Mouse (Mus musculus) ES-E14 (cell line): ENCODE measurements at regions not wholly inside any gene's neighbourhood (a gene's known extent, or its start where the extent isn't known, plus 50 kb on each side); places are given as distances from the start of the nearest gene placed in this dataset.

Experiments used
- DNase-seq: peaks from one replicate; pipeline ENCODE4 v3.0.0-alpha.2; 2013; ENCODE audit warnings: low read depth, low spot score
- H3K27ac ChIP-seq: 2 replicates; pipeline ENCODE4 v1.5.1; 2012; ENCODE audit warnings: low read depth, mild to moderate bottlenecking, low read length, moderate library complexity, mixed read lengths; ENCODE audit not compliant: poor library complexity, insufficient read depth, severe bottlenecking
- H3K36me3 ChIP-seq: 2 replicates; pipeline ENCODE4 v1.6.1; 2012; ENCODE audit warnings: mild to moderate bottlenecking, low read length, moderate library complexity, mixed read lengths; ENCODE audit not compliant: control insufficient read depth, poor library complexity, insufficient read depth, severe bottlenecking
- H3K4me1 ChIP-seq, 2 experiments: fragments of 150-350 bp in 1 of 2; sonication (generic) in 1 of 2; 2 replicates each; pipeline ENCODE4 v1.6.1; 2012; ENCODE audit warnings: low read length in 2 of 2, mild to moderate bottlenecking in 1 of 2, mixed read lengths in 1 of 2; ENCODE audit not compliant: control insufficient read depth in 2 of 2, insufficient read depth in 2 of 2, poor library complexity in 1 of 2
- H3K4me3 ChIP-seq, 2 experiments: fragments of 150-350 bp in 1 of 2; sonication (generic) in 1 of 2; 2 replicates each; pipeline ENCODE4 v1.5.1; 2012; ENCODE audit warnings: low read length in 2 of 2, low read depth in 1 of 2, mild to moderate bottlenecking in 1 of 2, mixed read lengths in 1 of 2; ENCODE audit not compliant: insufficient read depth in 1 of 2, poor library complexity in 1 of 2, severe bottlenecking in 1 of 2
- H3K9ac ChIP-seq: 2 replicates; pipeline ENCODE4 v1.6.1; 2012; ENCODE audit warnings: low read depth, mild to moderate bottlenecking, low read length, mixed read lengths; ENCODE audit not compliant: poor library complexity, insufficient read depth, severe bottlenecking
- H3K9me3 ChIP-seq: fragments of 150-350 bp; sonication (generic); 2 replicates; pipeline ENCODE4 v1.6.1; 2012; ENCODE audit warnings: low read depth, mild to moderate bottlenecking, low read length; ENCODE audit not compliant: control insufficient read depth, insufficient read depth
- CHD2 ChIP-seq: IDR thresholded peaks from 2 replicates; pipeline ENCODE4 v1.6.1; 2014; ENCODE audit warnings: mild to moderate bottlenecking, low read depth, low read length, inconsistent platforms
- HCFC1 ChIP-seq: IDR thresholded peaks from 2 replicates; pipeline ENCODE4 v1.6.1; 2012; ENCODE audit warnings: low read length, inconsistent platforms, borderline replicate concordance; ENCODE audit not compliant: insufficient read depth
- MAFK ChIP-seq: IDR thresholded peaks from 2 replicates; pipeline ENCODE4 v1.6.1; 2014; ENCODE audit warnings: mild to moderate bottlenecking, low read depth, low read length, inconsistent platforms; ENCODE audit not compliant: insufficient read depth
- ZC3H11A ChIP-seq: IDR thresholded peaks from 2 replicates; pipeline ENCODE4 v1.6.1; 2012; ENCODE audit warnings: low read depth, mild to moderate bottlenecking, inconsistent platforms, low read length, borderline replicate concordance
- ZNF384 ChIP-seq: IDR thresholded peaks from 2 replicates; pipeline ENCODE4 v1.6.1; 2012; ENCODE audit warnings: low read depth, low read length, inconsistent platforms
- in situ Hi-C, 2 experiments: fragments of 600-800 bp; cut with MboI; formaldehyde crosslinking; loops; one replicate each; pipeline ENCODE4 v1.15.1; 2025; ENCODE audit warnings: low sequenced_read_pairs in 2 of 2, inconsistent platforms in 1 of 2; ENCODE audit not compliant: unreplicated experiment in 2 of 2

DNA sequence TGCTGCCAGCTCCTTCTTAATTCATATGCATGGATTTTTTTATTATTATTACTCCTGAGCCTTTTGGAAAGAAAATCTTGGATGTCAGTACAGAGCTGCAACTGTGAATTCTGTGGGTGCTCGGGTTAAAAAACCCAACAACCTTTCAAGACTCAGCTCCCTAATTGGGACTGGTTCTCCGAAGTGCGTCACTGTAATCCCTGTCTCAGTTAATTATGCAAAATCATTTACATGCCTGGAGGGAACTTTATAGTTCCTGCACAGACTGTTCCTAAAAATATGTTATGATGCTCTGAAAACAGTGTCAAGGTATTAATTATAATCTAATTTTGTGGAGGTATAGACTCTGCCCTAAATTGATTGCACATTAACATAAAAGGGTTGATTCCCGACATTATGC, 250.6 kb upstream of the Lcorl start:
- in situ Hi-C loops, result no loop called here
- no peak for TF ChIP-seq ZC3H11A
- TF ChIP-seq CHD2, result no peak
- TF ChIP-seq HCFC1, result no peak
- TF ChIP-seq MAFK, result no peak
- no peak for TF ChIP-seq ZNF384
- Histone ChIP-seq H3K9me3 (no peaks in the 10 kb centered on the region), H3K9ac (no peak overlapping the region), H3K4me3 (no peak overlapping the region), H3K36me3 (no peaks in the 10 kb centered on the region), H3K4me1 (no peaks in the 10 kb centered on the region), H3K27ac (no peak overlapping the region)
- DNase-seq, result no peak

DNA sequence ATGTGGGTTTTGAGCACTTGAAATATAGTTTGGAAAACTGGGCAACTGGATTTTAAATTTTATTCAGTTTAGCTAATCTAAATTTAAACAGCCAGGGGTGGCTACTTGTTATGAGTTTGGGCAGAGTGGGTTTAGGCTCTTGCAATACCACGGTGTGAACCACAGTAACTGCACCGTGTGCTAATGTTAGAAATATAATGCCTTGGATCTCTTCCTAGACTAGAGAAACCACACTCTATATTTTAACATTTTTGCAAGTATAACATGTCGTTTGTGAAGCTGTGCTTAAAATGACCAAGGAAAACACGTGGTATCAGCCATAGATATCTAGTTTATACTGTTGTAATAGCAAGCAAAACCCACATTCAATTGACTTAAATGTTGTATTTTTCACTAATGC, 245.9 kb upstream of the Lcorl start:
- H3K4me1 ChIP-seq, result no peaks in the 10 kb centered on the region
- in situ Hi-C loops, result no loop called here
- TF ChIP-seq MAFK, result no peak

DNA sequence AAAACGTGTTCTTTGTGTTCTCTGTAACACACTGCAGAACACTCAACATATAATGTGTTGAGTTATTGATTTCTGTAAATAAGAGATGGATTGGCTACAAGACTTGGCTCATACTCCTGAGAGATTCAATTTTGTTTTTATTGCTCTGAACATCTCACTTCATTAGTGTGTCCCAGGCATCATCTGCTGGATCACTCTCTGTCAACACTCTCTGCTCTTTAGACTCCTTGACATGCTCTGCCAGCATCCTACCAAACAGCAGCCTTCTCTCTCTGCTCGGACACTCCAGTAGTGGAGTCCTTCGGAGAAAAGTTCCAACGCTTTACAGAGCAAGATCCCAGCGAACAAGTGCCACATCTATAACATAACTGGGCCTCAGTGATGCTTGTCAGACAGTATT, 235.1 kb upstream of the Lcorl start:
- no peak for TF ChIP-seq HCFC1
- no peak for TF ChIP-seq CHD2
- no peak for TF ChIP-seq ZC3H11A
- H3K9me3 ChIP-seq, result no peaks in the 10 kb centered on the region
- no peak for DNase-seq
- H3K4me1 ChIP-seq, result no peaks in the 10 kb centered on the region
- H3K27ac ChIP-seq, result no peak overlapping the region
- in situ Hi-C loops, result no loop called here
- H3K4me3 ChIP-seq, result no peak overlapping the region
- H3K9ac ChIP-seq, result no peak overlapping the region
- H3K36me3 ChIP-seq, result no peaks in the 10 kb centered on the region

More for the DNA sequence above, 245.9 kb upstream of the Lcorl start:
- DNase-seq, result no peak
- Histone ChIP-seq H3K27ac (no peak overlapping the region), H3K9me3 (no peaks in the 10 kb centered on the region), H3K36me3 (no peaks in the 10 kb centered on the region), H3K4me3 (no peak overlapping the region), H3K9ac (no peak overlapping the region)

DNA sequence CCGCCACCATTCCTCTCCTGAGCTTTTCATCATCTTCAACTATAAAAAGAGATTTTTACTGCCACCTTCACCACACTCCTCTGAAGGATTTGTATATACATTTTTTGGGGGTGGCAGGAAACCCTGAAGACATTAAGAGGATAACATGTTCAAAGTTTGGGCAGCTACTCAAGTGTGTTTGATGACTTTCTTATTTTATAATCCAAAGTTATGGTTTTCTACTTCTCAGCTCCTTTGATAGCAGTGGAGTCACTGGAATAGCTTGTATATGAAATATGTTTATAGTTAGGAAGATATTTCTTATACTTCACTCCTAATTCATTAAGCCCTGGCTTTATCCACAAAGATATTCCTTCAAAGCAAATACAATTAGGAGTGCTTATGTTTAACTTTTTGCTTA, 229.5 kb upstream of the Lcorl start:
- in situ Hi-C loops, result no loop called here
- no peak overlapping the region for H3K4me3 ChIP-seq
- TF ChIP-seq ZNF384 (no peak), HCFC1 (no peak), CHD2 (no peak), ZC3H11A (no peak), MAFK (no peak)
- no peaks in the 10 kb centered on the region for H3K9me3 ChIP-seq
- no peak overlapping the region for H3K27ac ChIP-seq
- no peak overlapping the region for H3K9ac ChIP-seq
- no peak for DNase-seq
- no peaks in the 10 kb centered on the region for H3K36me3 ChIP-seq
- no peaks in the 10 kb centered on the region for H3K4me1 ChIP-seq

DNA sequence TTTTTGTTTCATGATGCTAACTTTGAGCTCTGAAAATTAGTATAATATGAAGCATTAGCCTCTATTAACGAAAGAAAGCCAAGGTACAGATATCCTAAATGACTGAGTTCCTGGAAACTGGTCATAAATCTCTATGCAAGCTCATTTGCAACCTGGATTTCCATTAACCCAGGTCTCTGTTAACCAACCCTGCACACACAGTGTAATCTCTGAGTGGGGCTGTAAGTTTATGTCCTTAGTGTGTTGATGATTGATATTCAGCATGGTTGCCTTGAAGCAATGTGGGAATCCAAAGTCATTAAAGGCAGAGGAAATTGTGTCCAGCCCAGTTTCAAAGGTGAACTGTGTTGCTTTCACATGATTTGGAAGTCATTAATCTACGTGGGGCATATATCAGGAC, 225.9 kb upstream of the Lcorl start:
- no peaks in the 10 kb centered on the region for H3K36me3 ChIP-seq
- in situ Hi-C loops, result no loop called here
- TF ChIP-seq ZC3H11A (no peak), MAFK (no peak), HCFC1 (no peak), ZNF384 (no peak)
- no peak overlapping the region for H3K4me3 ChIP-seq
- no peaks in the 10 kb centered on the region for H3K9me3 ChIP-seq
- H3K27ac ChIP-seq, result no peak overlapping the region
- no peak for DNase-seq
- no peak overlapping the region for H3K9ac ChIP-seq
- no peaks in the 10 kb centered on the region for H3K4me1 ChIP-seq
